Mouse (Mus musculus): ENCODE measurements around the gene Dglucy.
A peak's percentile ranks its signal among the peaks of the same experiment; 100 is the strongest.

The Dglucy gene

GRCm38 (mm10) chr12:100844546-100844945 is 65.7 kb downstream of the Dglucy start:
- DNase-seq = no peak

DNA sequence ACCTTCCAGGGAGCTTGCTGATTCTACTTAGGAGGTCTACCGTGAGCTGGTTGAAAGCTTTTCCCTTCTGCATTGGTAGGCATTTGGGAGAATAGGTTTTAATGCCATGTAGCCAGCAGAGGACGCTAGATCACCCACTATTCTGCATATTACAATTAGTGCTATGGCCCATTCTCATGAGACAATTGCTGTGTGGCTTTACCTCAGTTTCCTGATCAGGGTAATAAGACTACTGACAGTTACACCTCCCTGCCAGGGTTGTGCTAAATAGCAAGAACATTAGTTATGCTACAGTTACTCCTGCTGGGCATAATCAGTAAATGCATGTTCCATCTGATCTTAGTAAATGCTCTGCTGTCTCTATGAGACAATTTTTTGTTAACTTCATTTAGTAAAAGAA is 67.0 kb downstream of the Dglucy start:
- no peak for DNase-seq

DNA sequence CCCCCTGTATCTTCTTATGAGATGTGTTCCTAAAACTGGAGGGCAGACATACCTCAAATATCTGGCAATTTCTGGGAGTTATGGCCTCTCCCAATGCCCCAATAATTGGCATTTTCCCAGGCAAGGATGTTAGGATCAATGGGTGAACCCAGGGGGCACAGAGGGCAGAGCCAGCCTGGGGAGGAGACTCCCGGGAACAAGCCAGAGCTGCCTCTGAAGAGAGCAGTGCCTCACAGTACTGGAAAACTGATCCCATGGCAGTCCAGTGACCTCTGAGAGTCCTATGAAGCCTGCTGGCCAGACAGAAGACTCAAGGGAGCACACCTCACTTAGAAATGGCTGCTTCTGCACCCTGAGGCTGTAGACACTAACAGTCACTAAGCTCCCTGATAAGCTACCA is 67.7 kb downstream of the Dglucy start:
- DNase-seq = no peak

DNA sequence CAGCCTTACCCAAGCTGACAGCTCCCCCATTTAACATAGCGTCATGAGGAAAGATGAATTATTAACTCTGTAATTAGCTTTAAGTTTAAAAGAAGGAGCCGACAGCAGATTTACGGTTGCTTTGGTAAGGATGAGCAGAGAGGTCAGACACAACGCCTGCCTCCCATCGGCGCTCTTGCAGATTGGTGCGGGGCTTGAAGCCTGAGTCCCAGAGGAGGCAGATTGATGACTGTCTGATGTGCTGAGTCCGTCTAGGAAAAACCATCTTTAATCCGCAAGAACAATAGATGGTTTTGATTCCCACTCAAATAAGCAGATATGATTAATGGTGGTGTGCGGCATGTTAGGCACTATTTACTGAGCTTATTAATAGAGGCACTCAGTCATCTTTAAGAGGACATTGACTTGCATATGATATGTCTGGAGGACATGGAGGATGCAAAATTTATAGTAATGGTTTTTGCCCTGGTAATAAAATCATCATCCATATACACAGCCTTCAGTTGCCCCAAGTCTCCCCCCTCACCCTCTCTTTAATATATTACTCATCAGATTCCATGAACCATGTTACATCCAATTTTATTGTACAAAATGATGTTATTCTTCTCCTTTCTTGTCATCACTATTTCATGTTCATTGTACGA is 68.7 kb downstream of the Dglucy start:
- no peak for DNase-seq

DNA sequence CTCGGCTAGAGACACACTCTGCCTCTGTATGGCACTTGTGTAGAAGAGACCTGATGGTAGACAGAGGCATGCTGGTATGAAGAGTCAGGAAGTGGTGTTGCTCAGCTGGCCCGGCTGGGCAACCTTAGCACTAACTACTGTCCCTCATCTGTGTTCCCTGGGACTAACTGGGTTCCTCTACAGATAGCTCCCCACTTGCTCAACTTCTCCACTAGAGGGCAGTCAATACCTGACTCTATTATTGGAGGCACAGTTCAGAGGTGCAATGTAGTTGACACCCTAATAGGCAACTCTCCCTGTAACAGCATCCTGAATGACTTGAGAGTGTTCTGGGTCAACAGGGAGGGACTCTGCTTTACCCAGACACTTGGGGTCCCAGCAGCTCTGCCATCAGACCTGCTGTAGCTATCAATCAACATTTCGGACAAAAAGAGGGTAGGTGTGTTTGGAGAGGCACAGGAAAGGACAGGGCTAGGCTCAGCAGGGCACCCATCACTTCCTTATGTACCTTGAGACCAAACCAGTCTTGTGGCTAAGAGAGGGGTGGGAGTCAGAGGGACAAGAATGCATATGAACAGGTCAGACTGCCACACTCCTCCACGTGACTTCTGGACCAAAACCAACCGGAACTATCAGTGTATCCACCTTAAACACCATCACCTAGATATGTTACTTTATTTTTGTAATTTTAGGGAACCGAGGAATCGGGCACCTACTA is 70.7 kb downstream of the Dglucy start:
- DNase-seq = peak; percentile 55

- no peak for DNase-seq
Measured at GRCm38 (mm10) chr12:100852370-100852769, 73.5 kb downstream of the Dglucy start.

DNA sequence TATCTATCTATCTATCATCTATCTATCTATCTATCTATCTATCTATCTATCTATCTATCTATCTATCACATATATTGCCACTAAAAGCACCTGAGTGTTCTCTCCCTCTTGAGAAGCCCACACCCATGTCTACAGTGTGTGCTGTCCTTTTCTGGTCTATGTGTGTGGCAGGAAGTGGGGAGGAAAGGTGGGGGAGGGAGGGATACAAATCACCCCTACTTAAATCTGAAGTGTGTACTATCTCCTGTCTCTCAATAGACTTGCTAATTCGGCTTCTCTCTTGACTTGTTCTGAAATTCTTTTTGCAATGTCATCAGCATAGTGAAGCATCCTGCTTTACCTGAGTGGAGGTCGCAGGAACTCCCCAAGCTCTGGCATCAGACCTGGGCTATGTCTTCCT is 77.5 kb downstream of the Dglucy start:
- DNase-seq = no peak

DNA sequence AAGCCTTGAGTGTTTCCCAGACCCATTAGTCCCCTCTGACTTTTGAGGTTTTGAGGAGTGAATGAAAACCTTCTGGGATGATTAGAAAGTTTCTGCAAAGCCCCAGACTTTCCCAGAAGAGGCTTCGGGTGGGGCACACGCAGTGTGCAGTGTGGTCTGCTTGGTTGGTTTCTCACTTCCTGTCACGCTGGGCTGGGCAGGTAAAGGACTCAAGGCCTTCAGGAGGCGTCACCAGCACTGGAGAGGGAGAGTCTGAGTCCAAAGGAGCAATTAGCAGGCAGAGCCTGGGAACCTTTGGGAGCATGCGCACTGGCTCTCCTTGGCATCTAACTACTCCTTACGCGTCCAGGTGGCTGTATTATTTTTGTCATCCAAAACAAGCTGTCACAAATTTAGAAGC is 78.9 kb downstream of the Dglucy start:
- no peak for DNase-seq

GRCm38 (mm10) chr12:100862272-100862671 is 83.4 kb downstream of the Dglucy start:
- DNase-seq = no peak

DNA sequence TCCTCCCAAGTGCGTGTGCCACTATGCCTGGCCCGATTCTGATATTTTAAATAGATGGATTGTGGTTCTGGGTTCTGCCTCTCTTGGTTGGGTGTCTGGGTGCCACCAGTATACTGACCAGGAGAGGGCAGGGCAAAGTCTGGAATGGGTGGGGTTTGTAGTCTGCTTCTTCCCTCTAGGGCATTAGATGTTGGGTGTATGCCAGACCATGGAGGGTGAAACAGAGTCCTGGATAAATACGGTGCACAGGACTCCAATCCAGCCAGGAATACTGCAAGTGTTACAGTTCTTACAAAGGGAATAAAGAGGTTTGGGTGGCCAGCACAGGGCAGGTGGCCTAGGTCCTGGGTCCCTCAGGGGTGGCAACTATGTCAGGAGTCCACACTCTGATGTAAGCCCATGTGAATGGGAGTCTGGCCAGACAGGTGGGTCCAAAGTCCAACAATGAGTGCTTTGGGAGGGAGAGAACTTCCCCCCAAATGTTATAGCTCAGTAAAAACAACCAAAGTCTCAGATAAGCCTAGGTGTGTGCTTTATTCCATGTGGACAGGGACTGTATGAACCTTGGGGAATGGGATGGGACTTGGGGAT is 84.1 kb downstream of the Dglucy start:
- DNase-seq = no peak

- no peak for DNase-seq
Measured at GRCm38 (mm10) chr12:100865072-100865471, 86.2 kb downstream of the Dglucy start.

DNA sequence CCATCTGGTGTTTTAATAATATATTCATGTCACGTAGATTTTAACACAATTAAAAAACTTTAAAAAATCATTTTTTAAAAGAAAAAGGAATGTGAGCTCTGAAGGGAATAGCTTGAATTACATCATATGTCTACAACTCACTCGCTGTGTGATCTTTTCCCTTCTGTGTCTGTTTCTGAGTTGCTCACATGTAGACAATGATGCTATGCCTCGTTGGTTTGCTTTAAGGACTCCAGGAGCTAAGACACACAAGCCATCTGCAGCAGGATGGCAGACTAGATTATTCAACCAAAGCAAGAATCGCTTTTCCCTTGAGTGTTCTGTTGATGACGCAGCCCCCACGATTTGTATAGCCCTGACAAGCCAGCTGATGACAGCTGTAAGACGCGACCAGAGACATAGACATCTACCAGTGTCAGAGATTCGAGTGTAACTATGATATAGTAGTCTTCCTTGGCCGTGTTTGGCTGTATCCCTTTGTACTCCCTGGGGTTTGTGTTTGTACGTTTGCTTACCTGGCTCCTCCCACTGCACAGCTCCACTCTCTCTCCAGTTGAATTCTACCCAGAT is 86.7 kb downstream of the Dglucy start:
- no peak for DNase-seq

- no peak for DNase-seq
Measured at GRCm38 (mm10) chr12:100867097-100867496, 88.2 kb downstream of the Dglucy start.

DNA sequence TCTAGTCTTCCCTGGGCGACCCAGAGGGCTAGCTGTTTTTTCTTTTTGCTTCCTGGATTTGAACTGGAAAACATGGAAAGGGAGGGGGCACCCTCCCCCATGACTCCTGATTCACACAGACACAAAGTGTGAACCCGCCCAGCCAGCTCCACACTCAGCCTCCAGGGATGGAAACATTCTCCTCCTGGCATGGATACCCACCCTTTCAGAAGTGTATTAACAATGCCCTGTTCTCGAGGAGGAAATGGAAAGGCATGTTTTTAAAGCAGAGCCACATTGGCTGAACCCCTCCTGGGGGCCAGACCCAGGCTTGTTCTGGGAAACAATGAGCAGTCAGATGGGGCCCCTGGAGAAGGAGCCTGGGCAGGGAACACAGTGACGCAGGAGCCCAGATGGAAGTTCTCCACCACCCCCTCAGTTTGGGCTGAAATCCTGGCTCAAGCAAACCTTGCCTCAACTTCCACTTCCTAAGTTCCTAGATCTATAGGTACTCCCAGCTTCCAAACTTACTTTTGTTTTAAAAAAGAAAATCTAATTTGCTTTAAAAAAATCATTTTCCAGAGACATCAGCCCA is 89.3 kb downstream of the Dglucy start:
- no peak for DNase-seq

DNA sequence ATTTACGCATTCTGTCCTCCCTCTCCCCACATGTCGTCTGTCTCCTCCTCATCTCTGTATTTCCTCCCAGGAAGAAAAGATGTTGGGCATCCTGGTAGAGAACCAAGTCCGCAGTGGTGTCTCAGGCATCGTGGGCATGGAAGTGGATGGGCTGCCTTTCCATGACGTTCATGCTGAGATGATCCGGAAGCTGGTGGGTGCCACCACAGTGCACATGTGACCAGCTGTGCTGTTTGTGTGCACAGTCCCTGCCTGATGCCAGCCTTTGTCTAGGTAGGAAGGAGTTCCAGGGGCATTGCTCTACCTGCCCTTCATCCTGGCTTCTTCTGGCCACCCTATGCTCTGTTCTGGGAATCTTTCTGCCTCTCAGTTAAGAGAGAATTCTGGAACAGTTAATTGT is 92.4 kb downstream of the Dglucy start:
- DNase-seq = no peak

- no peak for DNase-seq
Measured at GRCm38 (mm10) chr12:100871841-100872240, 93.0 kb downstream of the Dglucy start.

DNA sequence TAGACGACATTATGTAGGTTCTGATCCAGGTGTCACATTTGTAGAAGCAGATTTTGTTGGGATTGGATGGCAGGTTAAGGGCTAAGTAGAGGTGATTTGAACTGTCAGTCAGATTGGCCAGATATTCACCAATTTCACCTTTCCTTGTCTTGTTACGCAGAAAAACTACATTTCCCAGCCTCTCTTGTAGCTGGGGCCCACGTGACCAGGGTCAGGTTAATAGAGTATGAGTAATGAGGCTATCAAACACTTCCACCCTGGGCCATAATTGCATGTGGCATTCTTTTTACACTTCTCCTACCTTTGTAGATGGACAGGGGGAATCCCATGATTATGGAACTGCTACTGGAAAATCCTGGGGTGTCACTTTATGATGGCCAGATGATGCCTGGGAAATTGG is 94.8 kb downstream of the Dglucy start:
- no peak for DNase-seq

DNA sequence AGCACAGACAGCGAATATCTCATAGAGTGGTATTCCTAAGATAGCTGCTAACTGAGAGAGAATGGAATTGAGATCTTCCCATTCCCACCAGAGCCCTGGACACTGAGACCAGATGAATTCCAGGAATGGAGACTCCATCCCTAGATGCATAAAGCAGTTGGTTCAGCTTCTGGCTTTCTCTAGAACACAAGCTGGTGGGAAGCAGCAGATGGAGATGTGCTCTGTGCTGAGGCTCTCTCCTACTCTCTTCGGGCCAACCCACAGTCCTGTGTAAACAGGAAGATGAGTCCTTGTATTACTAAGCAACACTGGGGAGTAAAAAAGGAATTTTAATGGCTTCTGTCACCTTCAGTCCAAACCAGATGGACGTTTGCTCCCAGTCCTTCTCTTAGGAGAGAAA is 96.7 kb downstream of the Dglucy start:
- DNase-seq = no peak

GRCm38 (mm10) chr12:100875960-100876359 is 97.1 kb downstream of the Dglucy start:
- DNase-seq = no peak

GRCm38 (mm10) chr12:100877936-100878335 is 99.1 kb downstream of the Dglucy start:
- DNase-seq = no peak

GRCm38 (mm10) chr12:100878556-100878955 is 99.7 kb downstream of the Dglucy start:
- no peak for DNase-seq

- no peak for DNase-seq
Measured at GRCm38 (mm10) chr12:100883168-100883567, 104.3 kb downstream of the Dglucy start.

GRCm38 (mm10) chr12:100885585-100885984 is 106.7 kb downstream of the Dglucy start:
- no peak for DNase-seq

GRCm38 (mm10) chr12:100886877-100887276 is 108.0 kb downstream of the Dglucy start:
- DNase-seq = no peak

Measured in thymus, postnatal 25 days (tissue).